Mouse (Mus musculus) olfactory bulb, adult 2 months (tissue): ENCODE measurements around the gene Pdzrn3. TPM values are rescaled to one million over a fixed set of nuclear protein-coding genes. Genes with fewer than 3 reads are reported as not detected.

ENCODE experiments used
- H3K27ac ChIP-seq: fragments of 200-500 bp; 2 replicates; pipeline ENCODE4 v1.5.1; 2012; ENCODE audit warnings: low read depth, low read length; ENCODE audit not compliant: insufficient read depth
- H3K4me1 ChIP-seq: fragments of 200-500 bp; 2 replicates; pipeline ENCODE4 v1.6.1; 2012; ENCODE audit warnings: low read length; ENCODE audit not compliant: control insufficient read depth, insufficient read depth
- H3K4me3 ChIP-seq: fragments of 200-500 bp; 2 replicates; pipeline ENCODE4 v1.5.1; 2012; ENCODE audit warnings: mild to moderate bottlenecking, low read depth, low read length, moderate library complexity; ENCODE audit not compliant: insufficient read depth
- CTCF ChIP-seq: fragments of 200-500 bp; IDR thresholded peaks from 2 replicates; pipeline ENCODE4 v1.5.1; 2012; ENCODE audit warnings: low read depth, mild to moderate bottlenecking, low read length, moderate library complexity; ENCODE audit not compliant: insufficient read depth
- POLR2A ChIP-seq: fragments of 200-500 bp; IDR thresholded peaks from 2 replicates; pipeline ENCODE4 v1.6.1; 2012; ENCODE audit warnings: mild to moderate bottlenecking, low read depth, low read length, moderate library complexity; ENCODE audit not compliant: insufficient read depth
- WGBS: fragments of 180-500 bp; shearing (Covaris S2); methylation state at CpG from one replicate; pipeline ENCODE4 v1.1.7; 2018; 5-methylcytosine and 5-hydroxymethylcytosine counted together
- polyA plus RNA-seq: library from polyadenylated mRNA; stranded (reverse); fragments of >200 nt; gene quantifications from 2 replicates; pipeline ENCODE4 v1.2.4, GENCODE M21; 2012; ENCODE audit warnings: low replicate concordance; ENCODE audit not compliant: missing spikeins, insufficient read depth, insufficient read length

Gene Pdzrn3
- polyA plus RNA-seq, 1 experiment: not detected

DNA sequence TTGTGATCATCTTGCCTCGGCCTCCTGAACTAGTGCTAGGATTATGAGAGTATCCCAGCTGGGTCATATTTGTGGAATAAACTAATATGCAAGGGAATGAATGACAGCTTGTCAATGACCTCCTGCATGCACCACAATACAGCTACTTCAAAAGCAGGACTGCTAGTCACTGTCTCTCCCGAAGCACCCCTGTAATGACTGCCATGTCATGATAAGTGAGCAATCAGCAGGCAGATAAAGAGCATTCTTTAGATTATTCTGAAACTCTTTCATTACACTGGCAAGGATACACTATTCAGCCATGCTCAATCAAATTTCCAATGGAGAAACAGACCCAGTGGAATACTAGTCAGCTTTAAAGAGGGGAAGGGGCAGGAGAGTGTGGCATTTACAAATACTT, 85.8 kb downstream of the Pdzrn3 start:
- WGBS: 91% methylated on average over 2 of the region's 2 CpGs

GRCm38 (mm10) chr6:101290160-101290559, 87.5 kb downstream of the Pdzrn3 start:
- H3K4me3 ChIP-seq: no peak overlapping the region
- 73% methylated on average over 2 of the region's 2 CpGs for WGBS
- TF ChIP-seq POLR2A: no peak
- no peak for TF ChIP-seq CTCF
- H3K27ac ChIP-seq: no peak overlapping the region
- H3K4me1 ChIP-seq: peaks cover 2% of the 10 kb centered on the region; the same call in 1 of the 2 replicates

More for the DNA sequence above, 85.8 kb downstream of the Pdzrn3 start:
- no peak overlapping the region for H3K4me3 ChIP-seq
- H3K4me1 ChIP-seq: peaks cover 2% of the 10 kb centered on the region; the same call in 1 of the 2 replicates
- H3K27ac ChIP-seq: no peak overlapping the region
- TF ChIP-seq CTCF (no peak), POLR2A (no peak)

DNA sequence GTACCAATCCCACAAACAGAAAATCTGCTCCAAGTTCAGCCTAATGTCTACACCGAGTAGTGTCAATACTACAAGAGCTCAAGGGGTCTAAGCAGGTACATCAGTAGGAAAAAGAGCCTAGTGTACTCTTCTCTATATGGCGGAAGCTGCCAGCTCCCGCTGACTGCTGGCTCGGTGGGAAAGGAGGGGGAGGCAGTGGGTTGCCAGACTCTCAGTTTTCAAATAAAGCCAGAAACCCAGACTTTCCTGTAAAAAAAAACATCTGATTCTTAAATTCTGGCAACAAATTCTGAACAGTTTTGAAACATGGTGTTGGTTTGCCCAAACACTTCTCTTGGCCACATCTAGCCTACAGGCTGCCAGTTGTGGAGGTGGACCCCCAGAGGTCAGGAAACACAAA, 88.3 kb downstream of the Pdzrn3 start:
- Histone ChIP-seq H3K4me3 (no peak overlapping the region), H3K4me1 (peaks cover 2% of the 10 kb centered on the region; the same call in 1 of the 2 replicates), H3K27ac (no peak overlapping the region)
- TF ChIP-seq CTCF (no peak), POLR2A (no peak)
- 38% methylated on average over 4 of the region's 4 CpGs for WGBS

DNA sequence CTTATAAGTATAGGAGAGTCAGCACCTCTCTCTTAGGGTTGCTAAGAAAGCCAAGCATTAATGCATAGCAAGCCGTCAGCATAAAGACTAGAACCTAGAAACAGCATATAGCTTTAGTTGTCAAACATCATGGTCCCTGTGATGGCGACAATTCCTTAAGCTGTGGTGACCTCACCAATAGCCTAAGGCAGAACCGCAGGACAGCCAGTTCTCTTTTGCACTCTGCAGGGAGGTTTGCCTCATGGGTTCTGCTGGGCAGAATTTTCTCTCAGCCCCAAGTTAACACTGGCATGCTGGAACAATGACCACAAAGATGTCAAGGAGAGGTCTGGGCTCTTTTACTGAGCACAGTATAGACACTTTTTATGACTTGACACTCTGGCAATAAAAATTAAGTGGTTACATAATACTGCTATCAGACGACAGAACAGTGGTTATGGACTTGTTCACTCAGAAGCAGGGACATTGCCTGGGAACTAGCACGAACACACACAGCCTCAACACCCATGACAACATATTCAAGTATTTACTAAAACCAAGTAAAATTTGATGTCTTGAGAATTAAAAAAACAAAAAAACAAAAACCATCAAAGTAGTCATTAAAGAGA, 90.0 kb downstream of the Pdzrn3 start:
- Histone ChIP-seq H3K27ac (no peak overlapping the region), H3K4me3 (no peak overlapping the region), H3K4me1 (peaks cover 2% of the 10 kb centered on the region; the same call in 1 of the 2 replicates)
- TF ChIP-seq POLR2A (no peak), CTCF (no peak)
- 92% methylated on average over 5 of the region's 5 CpGs for WGBS

- Histone ChIP-seq H3K27ac (no peak overlapping the region), H3K4me3 (no peak overlapping the region), H3K4me1 (peaks cover 2% of the 10 kb centered on the region; the same call in 1 of the 2 replicates)
- 96% methylated on average over 2 of the region's 2 CpGs for WGBS
- TF ChIP-seq CTCF (no peak), POLR2A (no peak)
These were observed 90.6 kb downstream of the Pdzrn3 start for GRCm38 (mm10) chr6:101287077-101287476.

DNA sequence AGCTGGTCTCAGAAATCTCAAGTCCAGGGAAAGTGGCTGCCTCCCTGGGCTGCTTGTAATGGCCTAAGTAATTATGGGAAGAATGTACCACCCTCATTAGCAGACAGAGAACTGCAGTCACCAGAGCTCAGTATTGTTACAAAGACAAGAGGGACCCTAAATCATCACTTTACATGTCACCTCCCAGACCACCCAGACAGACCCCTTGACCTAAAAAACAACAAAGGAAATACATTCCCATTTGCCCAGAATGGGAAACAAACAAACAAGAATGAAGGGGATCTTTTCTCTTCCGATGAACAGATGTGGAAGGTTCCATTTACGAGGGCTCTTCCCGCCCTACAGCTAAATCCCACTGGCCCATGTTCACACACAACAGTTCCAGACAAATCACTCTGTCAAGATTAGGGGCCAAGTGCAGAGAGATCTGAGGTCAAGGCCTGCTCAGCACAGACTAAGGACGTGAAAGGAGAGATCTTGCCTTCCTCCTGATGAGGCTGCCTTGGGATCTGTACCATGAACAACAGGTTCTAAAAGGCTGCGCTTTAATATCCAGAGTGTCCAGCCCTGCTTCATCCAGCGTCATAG, 93.2 kb downstream of the Pdzrn3 start:
- TF ChIP-seq POLR2A (no peak), CTCF (no peak)
- Histone ChIP-seq H3K4me1 (peaks cover 5% of the 10 kb centered on the region; the same call in 1 of the 2 replicates), H3K27ac (no peak overlapping the region), H3K4me3 (no peak overlapping the region)
- 86% methylated on average over 6 of the region's 6 CpGs for WGBS

DNA sequence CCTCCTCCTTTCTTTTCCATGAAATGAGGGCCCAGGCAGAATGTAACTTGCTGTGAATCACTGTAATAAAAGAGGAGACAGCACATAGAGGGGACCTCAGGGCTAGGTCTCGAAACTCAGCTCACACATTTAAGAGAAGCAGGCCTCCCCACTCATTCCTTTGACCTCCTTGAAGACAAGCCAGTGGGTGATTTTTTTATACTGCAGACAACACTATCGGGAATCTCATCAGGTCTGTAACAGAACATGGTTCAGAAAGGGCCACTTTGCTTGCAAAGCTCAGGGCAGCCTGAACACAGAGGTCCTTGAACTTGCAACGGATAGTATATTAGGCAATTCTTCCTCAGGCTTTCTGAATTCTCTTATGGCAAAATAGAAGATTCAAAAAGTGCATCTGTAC, 93.8 kb downstream of the Pdzrn3 start:
- no peak overlapping the region for H3K27ac ChIP-seq
- peaks cover 5% of the 10 kb centered on the region; the same call in 1 of the 2 replicates for H3K4me1 ChIP-seq
- H3K4me3 ChIP-seq: no peak overlapping the region
- 85% methylated on average over 3 of the region's 3 CpGs for WGBS
- no peak for TF ChIP-seq POLR2A
- no peak for TF ChIP-seq CTCF

DNA sequence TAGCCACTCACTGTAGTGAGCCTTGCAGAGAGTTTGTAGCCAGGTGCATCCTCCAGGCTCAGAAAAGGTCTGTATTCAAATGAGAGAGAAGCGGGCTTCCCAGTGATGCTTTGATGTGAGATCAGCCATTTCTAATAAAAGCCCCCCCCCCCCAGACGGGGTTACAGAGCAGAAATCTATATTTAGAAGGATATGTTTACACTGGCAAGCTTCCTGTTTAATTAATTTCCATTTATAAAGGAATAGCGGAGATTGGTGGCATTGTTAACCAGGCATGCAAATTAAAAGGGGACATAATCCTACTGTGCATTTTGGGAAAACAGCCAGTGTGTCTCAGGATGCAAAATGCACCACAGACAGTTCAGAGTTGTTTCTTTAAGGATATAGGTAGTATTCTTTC, 96.1 kb downstream of the Pdzrn3 start:
- Histone ChIP-seq H3K27ac (no peak overlapping the region), H3K4me1 (peaks cover 5% of the 10 kb centered on the region), H3K4me3 (no peak overlapping the region)
- WGBS: 41% methylated on average over 3 of the region's 3 CpGs
- TF ChIP-seq CTCF (no peak), POLR2A (no peak)

- 36% methylated on average over 9 of the region's 9 CpGs for WGBS
- Histone ChIP-seq H3K4me3 (no peak overlapping the region), H3K27ac (no peak overlapping the region), H3K4me1 (peaks cover 5% of the 10 kb centered on the region)
- no peak for TF ChIP-seq POLR2A
- no peak for TF ChIP-seq CTCF
These were observed 96.9 kb downstream of the Pdzrn3 start for GRCm38 (mm10) chr6:101280811-101281218.
